Mouse (Mus musculus): ENCODE data around the gene Imp3.
"Not testable (repeated sequence)": the region's sequence is repeated elsewhere in the genome, so short reads cannot be mapped to it uniquely, and the experiment has no call there.

Gene Imp3

DNA sequence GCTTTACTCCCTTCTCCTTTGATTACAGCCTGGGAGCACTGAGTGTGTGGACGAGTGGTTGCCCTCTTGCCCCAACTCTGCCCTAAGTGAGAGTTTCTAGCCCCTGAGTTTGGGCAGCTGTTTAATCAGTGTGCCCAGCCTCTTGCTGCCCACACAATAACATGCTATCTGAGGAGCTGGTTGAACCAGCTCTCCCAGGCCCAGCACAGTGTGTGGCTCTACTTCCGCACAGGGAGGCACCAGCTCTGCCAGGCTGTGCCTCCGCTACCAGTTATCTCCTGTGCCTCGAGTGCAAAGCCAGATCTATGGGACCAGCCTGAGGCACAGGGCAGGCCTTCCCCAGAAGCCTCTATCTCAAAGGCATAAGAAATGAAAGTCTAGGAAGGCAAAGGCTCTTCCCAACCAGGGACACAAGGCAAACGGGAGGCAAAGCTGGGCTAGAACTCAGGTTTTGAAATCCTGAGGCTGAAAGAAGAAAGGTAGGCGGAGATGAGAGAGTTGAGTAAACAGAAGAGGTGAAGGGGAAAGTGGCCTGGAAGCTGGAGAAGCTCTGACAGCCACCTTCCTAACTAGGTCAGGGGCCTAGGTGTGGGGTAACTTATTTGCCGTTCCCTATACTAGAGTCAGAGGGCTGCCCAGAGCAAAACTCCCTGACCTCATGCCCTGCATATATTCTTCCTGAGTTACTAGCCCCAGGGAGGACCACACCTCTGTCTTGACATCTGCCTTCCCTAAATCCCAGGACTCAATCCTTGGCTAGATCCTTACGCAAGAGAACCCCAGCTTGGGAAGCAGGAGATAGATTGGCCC, 13.2 kb upstream of the Imp3 start:
- DNase-seq, result no peak

DNA sequence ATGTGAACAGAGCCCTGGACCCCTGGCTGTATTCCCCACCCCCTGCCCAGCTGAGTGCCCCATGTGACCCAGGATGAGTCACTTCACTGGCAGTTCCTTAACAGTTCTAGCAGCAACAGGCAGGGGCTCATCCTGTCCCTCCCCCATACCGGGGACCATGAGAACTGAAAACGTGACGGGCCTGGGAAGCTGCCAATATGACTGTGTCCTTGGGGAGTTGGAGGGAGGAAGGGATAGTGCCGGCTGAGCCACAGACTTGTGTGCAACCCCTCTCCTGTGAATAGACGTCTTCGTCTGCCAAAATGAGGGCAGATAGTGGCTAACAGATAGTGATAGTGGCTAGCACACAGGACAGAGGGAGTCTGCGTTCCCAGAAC, 12.6 kb upstream of the Imp3 start:
- peak; percentile 84 for DNase-seq

DNA sequence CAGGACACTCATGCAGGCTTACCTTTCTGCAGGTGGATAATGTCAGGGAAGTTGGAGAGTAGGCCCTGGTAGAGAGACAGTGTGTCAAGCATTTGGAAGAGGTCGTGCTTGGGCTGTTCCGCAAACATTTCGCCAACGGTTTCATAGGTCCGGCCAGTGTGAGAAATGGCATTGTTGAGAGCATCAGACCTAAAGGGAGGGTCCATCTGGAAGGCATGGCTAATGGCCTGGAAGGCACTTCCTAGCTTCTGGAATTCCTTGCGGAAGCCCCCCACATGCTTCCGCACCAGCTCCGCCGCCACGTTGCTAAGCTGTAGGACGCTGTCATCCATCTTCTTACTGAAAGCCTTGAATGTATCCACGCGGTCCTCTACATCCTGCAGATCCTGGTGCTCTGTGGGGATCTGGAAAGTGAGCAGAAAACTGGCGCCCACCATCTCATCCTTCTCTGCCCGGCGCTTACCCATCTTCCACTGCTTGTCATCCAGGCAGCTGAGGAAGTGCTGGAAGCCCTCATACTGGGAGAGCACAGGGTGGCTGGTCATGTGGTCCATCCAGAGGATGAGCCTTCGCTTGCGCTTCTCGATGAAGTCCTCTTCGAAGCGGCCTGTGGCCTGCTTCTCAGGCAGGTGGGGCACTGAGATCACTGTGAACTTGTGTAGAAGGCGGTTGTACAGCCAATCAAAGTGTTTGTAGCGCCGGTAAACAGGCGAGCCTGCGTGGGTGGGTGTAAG, 11.8 kb upstream of the Imp3 start:
- DNase-seq, result no peak

DNA sequence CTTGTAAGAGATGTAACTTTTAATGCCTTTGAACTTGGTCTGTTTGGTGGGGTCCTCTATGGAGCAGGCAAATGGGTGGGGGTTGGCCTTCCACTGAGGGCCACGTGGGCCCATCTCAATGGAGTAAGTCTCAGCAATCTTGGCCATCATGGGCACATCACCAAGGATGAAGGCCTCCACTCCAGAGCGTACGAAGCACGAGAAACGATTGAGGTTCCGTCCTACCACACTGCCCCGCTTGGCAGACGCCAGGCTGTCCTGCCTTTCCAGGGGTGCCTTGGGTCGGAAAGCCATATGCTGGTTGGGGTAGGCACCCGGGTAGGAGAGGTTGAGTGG, 11.3 kb upstream of the Imp3 start:
- no peak for DNase-seq

DNA sequence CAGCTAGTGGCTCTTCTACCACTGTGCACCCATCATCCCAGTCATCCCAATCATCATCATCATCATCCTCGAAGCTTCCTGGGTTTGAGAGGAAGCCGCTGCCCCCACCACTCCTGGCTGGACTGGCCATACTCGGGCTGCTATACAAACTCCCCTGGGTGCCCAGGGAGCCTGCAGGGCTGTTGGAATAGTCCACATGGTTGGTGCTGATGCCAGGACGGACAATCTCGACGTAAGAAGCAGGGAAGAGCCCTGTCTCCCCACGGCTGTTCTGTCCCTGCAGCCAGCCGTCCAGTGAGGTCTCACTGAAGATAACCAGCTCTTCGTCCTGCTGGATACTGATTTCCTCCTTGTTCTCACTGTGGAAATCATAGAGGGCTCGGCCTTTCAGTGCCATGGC, 10.9 kb upstream of the Imp3 start:
- DNase-seq, result no peak

DNA sequence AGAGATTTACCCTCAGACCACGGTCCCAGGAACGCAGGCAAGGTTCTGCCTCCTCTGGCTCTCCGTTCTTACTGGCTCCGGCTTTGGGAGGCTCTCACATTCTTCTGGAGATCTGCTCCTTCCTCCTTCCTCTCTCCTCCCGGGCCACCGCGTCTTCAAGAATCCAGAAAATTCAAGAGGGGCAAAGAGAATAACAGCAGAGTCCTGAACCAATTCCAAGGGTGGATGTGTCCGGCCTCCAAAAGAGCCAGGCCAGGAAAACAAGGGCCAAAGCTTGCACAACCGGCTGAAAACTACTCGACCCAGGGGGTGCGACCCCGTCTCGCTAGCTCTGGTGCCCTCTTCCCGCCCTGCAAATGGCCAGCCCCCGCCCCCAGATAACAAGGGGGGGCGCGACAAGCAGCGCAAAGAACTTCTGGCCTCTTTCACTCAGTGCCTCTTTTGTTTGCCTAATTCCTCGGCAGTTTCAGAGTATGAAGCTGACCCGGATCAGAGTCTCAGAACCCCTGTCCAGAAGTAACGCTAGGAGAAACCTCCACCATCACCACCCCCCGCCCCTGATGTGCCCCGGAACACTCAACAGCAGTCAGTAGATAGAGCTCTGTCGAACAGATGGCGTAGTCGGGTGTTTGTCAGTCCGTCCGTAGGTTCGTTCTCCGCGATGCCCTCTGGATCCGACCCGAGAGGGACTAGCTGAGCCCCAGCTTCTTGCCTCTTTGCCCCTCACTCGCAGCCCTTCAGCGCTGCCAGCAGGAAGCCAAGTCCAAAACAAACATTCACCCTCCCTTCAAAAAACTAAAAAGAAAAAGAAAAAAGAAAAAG, 9.9 kb upstream of the Imp3 start:
- no peak for DNase-seq

DNA sequence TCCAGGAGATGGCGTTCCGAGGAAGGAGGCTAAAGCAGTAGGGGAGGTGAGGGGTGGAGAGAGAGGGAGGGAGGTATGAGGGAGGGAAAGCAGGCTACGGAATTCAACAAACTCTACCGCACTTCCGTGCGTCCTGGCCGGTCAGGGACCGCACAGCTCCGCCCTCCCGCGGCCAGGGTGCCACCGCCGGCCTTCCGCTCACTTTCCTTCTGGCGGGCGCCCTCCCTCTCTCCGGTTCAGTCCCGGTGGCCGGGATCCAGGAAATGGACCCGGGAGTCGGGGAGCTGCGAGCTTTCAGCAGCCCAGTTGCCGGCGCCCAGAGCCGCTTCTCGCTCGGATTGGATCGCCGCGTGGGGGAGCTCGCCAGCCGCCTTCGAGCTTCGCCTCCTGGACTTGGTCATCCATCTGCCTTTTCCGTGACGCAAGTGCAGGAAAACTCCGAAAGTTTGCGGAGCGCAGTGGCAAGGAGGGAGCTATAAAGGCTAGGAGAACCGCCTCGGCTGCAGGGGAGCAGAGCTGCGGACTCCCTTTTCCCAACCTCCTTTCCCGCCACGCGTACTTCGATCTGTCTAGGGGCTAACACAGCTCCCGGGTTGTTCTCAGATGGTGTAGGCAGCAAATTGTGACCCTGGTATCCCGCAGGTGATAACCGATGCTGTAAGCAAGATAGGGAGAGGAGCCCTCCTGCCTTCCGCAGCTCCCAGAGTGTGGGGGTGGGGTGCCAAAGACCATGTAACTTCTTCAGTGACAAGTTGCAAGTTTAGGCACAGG, 9.0 kb upstream of the Imp3 start, which contains the start of gene Snx33:
Gene Snx33 (minus strand): TSS at position 331 of the 771 bp plus-strand sequence.
- peak; percentile 84 for DNase-seq

DNA sequence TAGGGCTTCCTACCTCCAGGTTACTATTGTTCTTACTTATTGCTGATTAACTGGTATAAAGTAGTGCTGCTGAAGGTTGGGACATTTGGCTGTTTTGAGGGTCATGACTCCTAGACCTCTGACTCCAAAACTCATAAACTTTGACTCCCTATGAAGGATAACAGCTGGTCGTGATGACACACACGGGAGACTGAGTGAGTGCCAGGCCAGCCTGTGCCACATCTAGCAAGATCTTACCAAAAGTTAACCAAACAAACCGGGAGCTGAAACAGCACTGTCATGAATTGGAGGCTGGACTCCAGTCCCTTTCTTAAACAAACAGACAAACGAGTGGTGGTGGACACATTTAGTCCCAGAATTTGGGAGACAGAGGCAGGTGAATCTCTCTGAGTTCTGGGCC, 7.8 kb upstream of the Imp3 start:
- DNase-seq, result no peak

DNA sequence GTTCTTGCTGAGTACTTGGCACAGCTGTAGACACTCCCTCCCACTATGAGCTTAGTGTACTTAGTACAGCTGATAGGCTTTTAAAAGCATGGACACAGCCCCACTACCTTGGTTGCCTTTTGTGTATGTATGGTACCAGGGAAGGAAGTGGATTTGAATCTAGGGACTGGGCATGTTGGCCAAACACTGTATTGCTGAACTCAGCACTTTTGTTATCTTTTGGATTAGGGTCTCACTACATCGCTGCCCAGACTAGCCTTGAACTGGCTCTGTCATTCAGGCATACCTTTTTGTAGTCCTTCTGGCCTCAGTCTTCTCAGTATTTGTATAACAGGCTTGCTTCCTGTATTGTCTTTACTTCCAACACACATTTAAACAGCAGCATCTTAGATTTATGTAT, 6.7 kb upstream of the Imp3 start:
- no peak for DNase-seq

DNA sequence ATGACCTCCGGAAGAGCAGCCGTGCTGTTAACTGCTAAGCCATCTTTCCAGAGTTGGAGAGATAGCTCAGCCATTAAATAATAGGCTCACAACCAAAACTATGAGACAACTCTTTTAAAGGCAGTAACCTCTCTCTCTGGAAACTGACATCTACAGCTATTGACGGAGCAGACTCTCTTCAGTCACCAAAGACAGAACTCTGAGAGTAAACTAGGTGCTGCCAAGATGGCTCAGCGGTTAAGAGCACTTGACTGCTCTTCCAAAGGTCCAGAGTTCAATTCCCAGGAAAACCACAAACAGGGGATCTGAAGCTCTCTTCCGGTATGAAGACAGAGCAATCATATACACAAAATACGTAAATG, 433 bp upstream of the Imp3 start:
- DNase-seq, result no peak

DNA sequence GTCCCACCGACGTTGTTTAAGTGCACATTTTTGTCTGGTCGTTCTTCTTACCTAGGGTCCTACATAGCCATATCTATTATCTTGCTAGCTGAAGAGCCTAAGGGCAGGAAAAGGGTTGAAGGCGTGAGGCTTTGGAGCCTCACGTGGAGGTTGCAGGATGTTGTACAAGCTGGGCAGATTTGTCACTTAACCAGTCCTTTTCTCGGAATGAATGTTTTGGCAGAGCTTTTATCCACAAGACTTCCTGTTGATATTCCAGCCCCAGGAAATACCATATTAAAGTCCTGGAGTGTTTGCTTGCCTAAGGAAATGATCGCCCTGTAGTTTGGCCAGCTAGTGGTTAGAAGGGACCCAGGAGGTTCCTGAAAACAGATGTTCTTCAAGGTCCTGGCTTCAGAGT, 1.1 kb downstream of the Imp3 start:
- DNase-seq, result no peak

DNA sequence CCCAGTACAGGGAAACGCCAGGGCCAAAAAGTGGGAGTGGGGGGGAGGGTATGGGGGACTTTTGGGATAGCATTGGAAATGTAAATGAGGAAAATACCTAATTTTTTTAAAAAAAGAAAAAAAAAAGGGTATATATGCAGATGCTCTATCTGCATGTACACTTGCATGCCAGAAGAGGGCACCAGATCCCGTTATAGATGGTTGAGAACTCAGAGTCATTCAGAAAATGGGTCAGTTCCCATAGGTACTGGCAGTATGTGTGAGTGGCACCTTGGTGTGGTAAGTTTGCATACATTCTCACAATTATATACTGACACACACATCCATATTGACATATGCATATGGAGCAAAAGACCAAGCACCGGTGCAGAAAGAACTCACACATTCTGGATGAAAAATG, 10.2 kb downstream of the Imp3 start:
- not testable (repeated sequence) for DNase-seq

DNA sequence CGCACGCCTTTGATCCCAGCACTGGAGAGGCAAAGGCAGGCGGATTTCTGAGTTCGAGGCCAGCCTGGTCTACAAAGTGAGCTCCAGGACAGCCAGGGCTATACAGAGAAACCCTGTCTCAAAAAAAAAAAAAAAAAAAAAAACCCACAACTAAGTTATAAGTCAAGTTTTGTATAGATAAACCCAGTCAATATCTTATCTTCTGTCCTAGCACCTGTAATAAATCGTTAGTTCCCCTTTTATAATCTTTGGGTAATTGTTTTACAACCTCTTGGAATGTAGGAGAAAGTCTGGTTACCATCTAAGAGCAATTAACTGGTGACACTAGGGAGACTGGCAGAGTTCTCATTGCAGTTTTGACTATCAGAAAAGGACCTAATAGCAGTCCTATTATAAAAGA, 11.4 kb downstream of the Imp3 start:
- DNase-seq, result not testable (repeated sequence)

DNA sequence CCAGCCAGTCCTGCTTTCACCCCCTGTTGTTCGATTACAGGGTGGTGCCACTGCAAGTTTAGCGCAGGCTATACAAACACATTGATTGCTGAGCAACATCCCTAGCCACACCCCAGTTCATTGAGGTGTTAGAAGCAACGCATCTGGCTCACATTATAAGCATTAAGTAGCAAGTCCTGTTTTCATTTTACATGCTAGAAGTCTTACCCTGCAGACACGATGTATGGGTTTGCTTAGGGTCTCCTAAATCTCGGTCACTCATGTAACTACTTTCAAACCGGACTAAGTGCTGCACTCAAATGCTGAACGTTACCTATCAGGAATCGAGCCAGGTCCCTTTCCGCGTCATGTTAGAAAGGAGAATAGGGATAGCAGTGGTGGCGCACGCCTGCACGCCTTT, 12.5 kb downstream of the Imp3 start:
- no peak for DNase-seq

DNA sequence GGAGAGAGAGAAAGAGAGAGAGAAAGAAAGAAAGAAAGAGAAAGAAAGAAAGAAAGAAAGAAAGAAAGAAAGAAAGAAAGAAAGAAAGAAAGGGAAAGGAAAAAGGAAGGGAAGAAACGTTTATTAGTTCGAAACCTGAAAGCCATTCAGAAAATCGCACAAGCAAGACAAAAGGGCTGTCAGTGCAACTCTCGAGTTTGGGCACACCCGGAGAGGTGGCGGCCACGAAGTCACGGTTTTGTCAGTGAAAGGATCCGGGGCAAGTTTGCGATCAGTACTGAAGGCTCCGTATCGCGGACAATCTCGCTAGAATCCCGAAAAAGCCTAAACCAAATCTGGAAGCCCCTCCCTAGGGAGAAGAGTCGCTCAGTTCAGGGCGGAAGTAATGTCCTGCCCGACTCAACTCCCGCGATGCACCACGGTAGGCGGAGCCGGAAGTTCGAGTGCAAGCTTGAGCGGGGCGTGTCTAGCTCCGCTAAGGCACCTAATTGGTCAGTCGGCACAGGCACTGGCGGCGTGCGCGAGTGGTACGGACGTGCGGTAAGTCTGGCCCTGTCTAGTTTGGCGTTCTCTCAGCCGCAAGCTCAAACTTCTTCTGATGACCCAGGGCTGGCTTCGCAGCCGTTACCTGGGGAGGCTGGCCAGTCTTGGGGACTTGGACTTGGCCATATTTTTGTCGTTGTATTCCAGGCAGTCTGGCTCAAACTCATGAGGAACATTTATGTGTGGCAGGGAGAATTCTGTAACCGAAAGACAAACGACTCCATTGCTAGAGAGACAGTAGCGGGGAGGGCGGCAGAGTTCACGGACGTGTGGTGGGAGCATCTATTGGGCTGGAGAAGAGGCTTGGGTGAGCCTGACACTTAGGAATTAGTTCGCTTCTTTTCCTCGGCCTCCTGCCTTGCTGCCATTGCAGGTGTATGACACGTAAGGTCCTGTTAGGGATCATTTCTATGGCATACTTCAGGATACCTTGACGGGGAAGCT, 13.4 kb downstream of the Imp3 start, which contains the start of gene Snupn:
Gene Snupn (plus strand): TSS at position 465 of the 987 bp plus-strand sequence.
- peak; percentile 96 for DNase-seq

DNA sequence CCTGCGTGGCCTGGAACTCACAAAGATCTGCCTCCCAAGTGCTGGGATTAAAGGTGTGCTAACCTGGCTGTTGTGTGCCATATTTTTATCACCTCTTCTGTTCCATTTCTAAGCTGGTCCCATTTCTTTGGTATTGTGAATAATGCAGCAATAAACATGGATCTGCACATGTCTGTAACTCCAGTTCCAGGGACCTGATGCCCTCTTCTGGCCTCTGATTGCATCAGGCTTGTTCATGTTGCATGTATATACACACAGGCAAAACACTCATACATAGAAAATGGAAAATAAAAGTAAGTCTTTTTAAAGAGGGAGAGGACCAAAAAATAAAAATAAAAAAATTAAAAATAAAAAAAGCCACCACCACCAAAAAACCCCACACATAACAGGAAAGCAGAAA, 16.3 kb downstream of the Imp3 start:
- DNase-seq, result no peak

DNA sequence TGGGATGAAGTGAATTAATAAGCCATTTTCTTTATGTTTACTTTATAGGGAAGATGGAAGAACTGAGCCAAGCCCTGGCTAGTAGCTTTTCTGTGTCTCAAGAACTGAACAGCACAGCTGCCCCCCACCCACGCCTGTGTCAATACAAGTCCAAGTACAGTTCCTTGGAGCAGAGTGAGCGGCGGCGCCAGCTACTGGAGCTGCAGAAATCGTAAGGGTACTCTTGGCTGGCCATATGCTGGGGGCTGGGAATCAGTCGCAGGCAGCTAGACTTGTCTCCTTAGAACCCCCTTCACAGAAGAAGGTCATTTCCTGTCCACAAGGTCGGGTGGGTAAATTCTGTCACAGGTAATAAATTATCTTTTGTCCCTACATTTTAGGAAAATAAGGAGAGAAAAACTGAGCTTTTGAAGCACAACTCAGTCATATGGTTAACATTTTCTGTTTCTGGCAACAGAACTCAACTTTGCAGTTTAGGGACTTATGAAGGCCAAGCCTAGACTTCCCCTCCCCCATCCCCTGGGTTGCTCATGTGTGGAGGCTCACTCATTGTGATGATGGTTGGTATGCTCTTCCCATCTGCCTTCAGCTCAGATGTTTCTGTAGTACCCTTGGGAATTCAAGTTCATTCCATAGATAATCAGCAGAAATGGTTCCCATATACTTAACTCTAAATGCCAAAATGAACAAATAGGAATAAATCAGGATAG, 19.8 kb downstream of the Imp3 start:
- DNase-seq, result no peak

DNA sequence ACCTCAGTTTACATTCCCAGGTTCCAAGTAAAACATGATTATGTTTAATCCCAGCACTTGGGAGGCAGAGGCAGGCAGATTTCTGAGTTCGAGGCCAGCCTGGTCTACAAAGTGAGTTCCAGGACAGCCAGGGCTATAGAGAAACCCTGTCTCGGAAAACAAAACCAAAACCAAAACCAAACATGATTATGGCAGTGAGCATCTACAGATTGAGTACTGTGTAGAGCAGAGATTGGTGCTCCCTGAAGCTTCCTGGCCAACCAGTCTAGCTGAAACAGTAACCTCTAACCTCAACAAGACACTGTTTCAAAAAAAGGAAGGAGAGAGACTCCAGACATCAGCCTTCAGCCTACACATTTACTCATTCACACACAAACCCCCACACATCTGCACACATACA, 21.4 kb downstream of the Imp3 start:
- no peak for DNase-seq

DNA sequence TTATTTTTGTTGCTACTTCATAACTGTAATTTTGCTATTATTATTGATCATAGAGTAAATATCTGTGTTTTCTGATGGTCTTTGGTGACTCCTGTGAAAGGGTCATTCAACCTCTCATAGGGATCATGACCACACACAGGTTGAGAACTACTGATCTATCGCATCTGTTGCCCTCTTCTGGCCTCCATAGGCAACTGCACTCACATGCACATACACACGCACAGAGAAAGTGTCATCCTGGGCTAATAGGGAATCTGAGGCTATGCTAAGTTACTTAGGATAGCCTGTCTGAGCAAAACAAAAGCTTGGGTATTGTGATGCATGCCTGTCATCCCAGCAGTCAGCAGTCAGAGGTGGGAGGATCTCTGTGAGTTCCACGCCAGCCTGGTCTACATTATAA, 24.3 kb downstream of the Imp3 start:
- no peak for DNase-seq

DNA sequence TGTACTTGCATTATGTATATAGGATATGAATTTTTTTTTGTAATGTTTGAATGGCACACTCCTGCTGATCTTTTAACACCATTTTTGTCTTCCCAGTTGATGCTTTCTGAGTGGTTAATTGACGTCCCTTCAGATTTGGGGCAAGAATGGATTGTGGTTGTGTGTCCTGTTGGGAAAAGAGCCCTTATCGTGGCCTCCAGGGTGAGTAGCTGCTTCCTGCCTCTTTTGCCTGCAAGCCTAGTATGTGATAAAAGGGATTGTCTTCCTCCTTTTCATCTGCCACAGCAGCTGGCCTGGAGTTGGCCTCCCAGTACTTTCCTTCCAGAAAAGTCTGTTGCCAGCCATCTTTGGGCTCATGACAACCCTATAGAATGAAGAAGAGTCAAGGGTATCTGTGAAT, 32.9 kb downstream of the Imp3 start:
- DNase-seq, result no peak

DNA sequence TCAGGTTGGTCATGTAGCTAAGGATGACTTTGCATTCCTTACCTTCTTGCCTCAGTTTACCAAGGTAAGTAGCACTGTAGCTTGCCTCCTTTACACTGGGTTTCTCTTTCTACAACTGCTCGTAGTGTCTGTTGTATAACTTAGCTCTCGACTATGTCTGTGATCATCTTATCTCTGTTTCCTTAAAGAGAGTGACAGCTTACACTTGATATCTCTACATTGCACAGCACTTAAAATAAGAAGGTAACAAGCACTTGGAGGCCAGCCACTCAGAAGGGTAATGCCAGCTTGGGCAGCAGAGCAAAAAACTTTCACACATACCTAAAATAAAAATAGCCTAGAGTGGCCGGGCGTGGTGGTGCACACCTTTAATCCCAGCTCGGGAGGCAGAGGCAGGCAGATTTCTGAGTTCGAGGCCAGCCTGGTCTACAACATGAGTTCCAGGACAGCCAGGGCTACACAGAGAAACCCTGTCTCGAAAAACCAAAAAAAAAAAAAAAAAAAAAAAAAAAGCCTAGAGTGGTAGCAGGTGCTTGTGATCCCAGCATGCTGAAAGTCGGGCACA, 36.8 kb downstream of the Imp3 start:
- no peak for DNase-seq
